Mouse (Mus musculus): Measurements from ENCODE around the gene Grn. TPM values are rescaled to one million over a fixed set of nuclear protein-coding genes. Genes with fewer than 3 reads are reported as not detected.

Grn gene
- polyA plus RNA-seq, 1 experiment from 2014 or later, result 121 TPM

GRCm38 (mm10) chr11:102398007-102398825, 31.9 kb upstream of the Grn start:
- peak; percentile 73 for DNase-seq (ENCODE audit: low spot score)
- H3K9me3 ChIP-seq (ENCODE audit: control insufficient read depth, low read length), result no peaks in the 10 kb centered on the region
- 74% methylated on average over 20 of the region's 20 CpGs for WGBS
- H3K4me2 ChIP-seq (ENCODE audit: low read depth, low read length), result no peak overlapping the region
- H3K27me3 ChIP-seq (replicated peaks; ENCODE audit: control insufficient read depth, insufficient read depth, low read length), result peaks cover 39% of the 10 kb centered on the region
- H3K36me3 ChIP-seq (ENCODE audit: control insufficient read depth, insufficient read depth, low read length), result peaks cover 12% of the 10 kb centered on the region
- ATAC-seq (ENCODE audit: low read depth), result no peak
- no peak overlapping the region for H3K27ac ChIP-seq (replicated peaks; ENCODE audit: low read depth, low read length)
- H3K4me3 ChIP-seq (ENCODE audit: low read depth, low read length), result no peak overlapping the region
- H3K4me1 ChIP-seq (ENCODE audit: control insufficient read depth, insufficient read depth, low read length), result peaks cover 16% of the 10 kb centered on the region
- H3K9ac ChIP-seq (ENCODE audit: low read depth, low read length), result no peak overlapping the region

- peak overlapping the region; percentile 37 for H3K4me3 ChIP-seq (ENCODE audit: low read depth, low read length)
- peak overlapping the region; percentile 62 for H3K4me2 ChIP-seq (ENCODE audit: low read depth, low read length)
- H3K9ac ChIP-seq (ENCODE audit: low read depth, low read length), result no peak overlapping the region; the same call in 1 of the 2 replicates
- ATAC-seq (ENCODE audit: low read depth) (no peak), DNase-seq (ENCODE audit: low spot score) (no peak)
- peaks cover 10% of the 10 kb centered on the region for H3K4me1 ChIP-seq (ENCODE audit: control insufficient read depth, insufficient read depth, low read length)
- H3K9me3 ChIP-seq (ENCODE audit: control insufficient read depth, low read length), result no peaks in the 10 kb centered on the region
- no peak overlapping the region for H3K27ac ChIP-seq (replicated peaks; ENCODE audit: low read depth, low read length)
- peaks cover 21% of the 10 kb centered on the region for H3K36me3 ChIP-seq (ENCODE audit: control insufficient read depth, insufficient read depth, low read length)
- 12% methylated on average over 9 of the region's 15 CpGs for WGBS
- peaks cover 39% of the 10 kb centered on the region for H3K27me3 ChIP-seq (replicated peaks; ENCODE audit: control insufficient read depth, insufficient read depth, low read length)
Observed at GRCm38 (mm10) chr11:102399107-102399506, 31.0 kb upstream of the Grn start.

- DNase-seq (ENCODE audit: low spot score), result peak; percentile 62
- peak overlapping the region; percentile 42 for H3K9ac ChIP-seq (ENCODE audit: low read depth, low read length)
- ATAC-seq (ENCODE audit: low read depth), result no peak
- H3K9me3 ChIP-seq (ENCODE audit: control insufficient read depth, low read length), result no peaks in the 10 kb centered on the region
- H3K36me3 ChIP-seq (ENCODE audit: control insufficient read depth, insufficient read depth, low read length), result peaks cover 26% of the 10 kb centered on the region
- H3K27ac ChIP-seq (replicated peaks; ENCODE audit: low read depth, low read length), result no peak overlapping the region
- peaks cover 8% of the 10 kb centered on the region for H3K4me1 ChIP-seq (ENCODE audit: control insufficient read depth, insufficient read depth, low read length)
- peak overlapping the region; percentile 37 for H3K4me3 ChIP-seq (ENCODE audit: low read depth, low read length)
- H3K4me2 ChIP-seq (ENCODE audit: low read depth, low read length), result peak overlapping the region; percentile 62
- peaks cover 39% of the 10 kb centered on the region for H3K27me3 ChIP-seq (replicated peaks; ENCODE audit: control insufficient read depth, insufficient read depth, low read length)
- WGBS, result 2% methylated on average over 26 of the region's 34 CpGs
Observed at GRCm38 (mm10) chr11:102399610-102400072, 30.5 kb upstream of the Grn start.

- Histone ChIP-seq H3K27me3 (replicated peaks; ENCODE audit: control insufficient read depth, insufficient read depth, low read length) (peaks cover 35% of the 10 kb centered on the region), H3K9ac (ENCODE audit: low read depth, low read length) (no peak overlapping the region), H3K27ac (replicated peaks; ENCODE audit: low read depth, low read length) (no peak overlapping the region), H3K4me2 (ENCODE audit: low read depth, low read length) (no peak overlapping the region), H3K4me3 (ENCODE audit: low read depth, low read length) (no peak overlapping the region), H3K4me1 (ENCODE audit: control insufficient read depth, insufficient read depth, low read length) (peaks cover 11% of the 10 kb centered on the region), H3K9me3 (ENCODE audit: control insufficient read depth, low read length) (no peaks in the 10 kb centered on the region), H3K36me3 (ENCODE audit: control insufficient read depth, insufficient read depth, low read length) (peaks cover 28% of the 10 kb centered on the region)
- DNase-seq (ENCODE audit: low spot score) (no peak), ATAC-seq (ENCODE audit: low read depth) (no peak)
- 33% methylated on average over 12 of the region's 12 CpGs for WGBS
Observed at GRCm38 (mm10) chr11:102400513-102401084, 29.5 kb upstream of the Grn start.

GRCm38 (mm10) chr11:102401898-102402500, 28.1 kb upstream of the Grn start:
- Histone ChIP-seq H3K4me3 (ENCODE audit: low read depth, low read length) (no peak overlapping the region), H3K9ac (ENCODE audit: low read depth, low read length) (no peak overlapping the region), H3K4me1 (ENCODE audit: control insufficient read depth, insufficient read depth, low read length) (peaks cover 20% of the 10 kb centered on the region), H3K27ac (replicated peaks; ENCODE audit: low read depth, low read length) (no peak overlapping the region), H3K36me3 (ENCODE audit: control insufficient read depth, insufficient read depth, low read length) (peaks cover 28% of the 10 kb centered on the region), H3K4me2 (ENCODE audit: low read depth, low read length) (no peak overlapping the region), H3K27me3 (replicated peaks; ENCODE audit: control insufficient read depth, insufficient read depth, low read length) (peaks cover 30% of the 10 kb centered on the region), H3K9me3 (ENCODE audit: control insufficient read depth, low read length) (no peaks in the 10 kb centered on the region)
- DNase-seq (ENCODE audit: low spot score), result no peak
- WGBS, result 51% methylated on average over 11 of the region's 12 CpGs
- ATAC-seq (ENCODE audit: low read depth), result no peak

GRCm38 (mm10) chr11:102403657-102404056, 26.5 kb upstream of the Grn start:
- DNase-seq (ENCODE audit: low spot score) (no peak), ATAC-seq (ENCODE audit: low read depth) (no peak)
- WGBS, result 93% methylated on average over 11 of the region's 11 CpGs

GRCm38 (mm10) chr11:102404161-102405010, 25.7 kb upstream of the Grn start:
- ATAC-seq (ENCODE audit: low read depth) (no peak), DNase-seq (ENCODE audit: low spot score) (no peak)
- H3K27ac ChIP-seq (replicated peaks; ENCODE audit: low read depth, low read length), result no peak overlapping the region
- H3K4me3 ChIP-seq (ENCODE audit: low read depth, low read length), result no peak overlapping the region
- H3K9ac ChIP-seq (ENCODE audit: low read depth, low read length), result no peak overlapping the region
- H3K4me2 ChIP-seq (ENCODE audit: low read depth, low read length), result no peak overlapping the region
- H3K27me3 ChIP-seq (replicated peaks; ENCODE audit: control insufficient read depth, insufficient read depth, low read length), result peaks cover 15% of the 10 kb centered on the region
- no peaks in the 10 kb centered on the region for H3K9me3 ChIP-seq (ENCODE audit: control insufficient read depth, low read length)
- H3K4me1 ChIP-seq (ENCODE audit: control insufficient read depth, insufficient read depth, low read length), result peaks cover 18% of the 10 kb centered on the region
- WGBS, result 79% methylated on average over 18 of the region's 18 CpGs
- H3K36me3 ChIP-seq (ENCODE audit: control insufficient read depth, insufficient read depth, low read length), result peaks cover 28% of the 10 kb centered on the region

More at GRCm38 (mm10) chr11:102403657-102404056, 26.5 kb upstream of the Grn start:
- Histone ChIP-seq H3K9ac (ENCODE audit: low read depth, low read length) (no peak overlapping the region), H3K9me3 (ENCODE audit: control insufficient read depth, low read length) (no peaks in the 10 kb centered on the region), H3K4me1 (ENCODE audit: control insufficient read depth, insufficient read depth, low read length) (peaks cover 20% of the 10 kb centered on the region), H3K27ac (replicated peaks; ENCODE audit: low read depth, low read length) (no peak overlapping the region), H3K27me3 (replicated peaks; ENCODE audit: control insufficient read depth, insufficient read depth, low read length) (peaks cover 22% of the 10 kb centered on the region), H3K36me3 (ENCODE audit: control insufficient read depth, insufficient read depth, low read length) (peaks cover 28% of the 10 kb centered on the region), H3K4me3 (ENCODE audit: low read depth, low read length) (no peak overlapping the region), H3K4me2 (ENCODE audit: low read depth, low read length) (no peak overlapping the region)

Data from embryonic facial prominence, embryonic 14.5 days (tissue).